Mouse (Mus musculus): ENCODE results near the gene Ccr1. TPM values are rescaled to one million over a fixed set of nuclear protein-coding genes. Genes with fewer than 3 reads are reported as not detected.
"Not testable (repeated sequence)": the region's sequence is repeated elsewhere in the genome, so short reads cannot be mapped to it uniquely, and the experiment has no call there.

Ccr1 gene
- polyA plus RNA-seq, 1 experiment from 2014 or later: 3.3 TPM

DNA sequence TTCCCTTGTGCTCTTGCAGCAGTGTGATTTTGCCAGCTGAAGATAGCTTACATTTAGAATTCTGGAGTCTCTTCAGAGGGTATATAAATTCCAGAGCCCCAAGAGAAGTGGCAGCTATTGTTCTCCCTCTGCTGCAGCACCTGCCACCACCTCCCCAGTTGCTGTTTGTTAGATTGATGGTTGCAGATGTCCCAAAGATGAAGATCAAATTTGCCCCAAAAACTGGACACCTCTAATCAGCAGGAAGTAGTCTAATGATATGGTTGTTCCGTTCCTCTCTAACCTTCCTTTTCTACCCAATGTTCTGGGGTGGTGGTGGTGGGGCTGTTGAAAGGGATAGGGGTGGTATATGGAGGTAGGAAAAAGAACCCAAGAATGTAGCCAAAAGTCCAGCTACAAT is 14.2 kb upstream of the Ccr1 start:
- Histone ChIP-seq H3K4me1 (replicated peaks) (peaks cover 47% of the 10 kb centered on the region), H3K9ac (no peak overlapping the region), H3K27ac (replicated peaks) (no peak overlapping the region), H3K9me3 (replicated peaks) (no peaks in the 10 kb centered on the region), H3K36me3 (replicated peaks) (no peaks in the 10 kb centered on the region), H3K4me2 (no peak overlapping the region), H3K4me3 (replicated peaks) (no peak overlapping the region), H3K27me3 (no peaks in the 10 kb centered on the region)
- 17% methylated on average over 1 of the region's 1 CpGs for WGBS (ENCODE audit: insufficient replicate concordance)
- ATAC-seq (ENCODE audit: insufficient read depth): no peak

DNA sequence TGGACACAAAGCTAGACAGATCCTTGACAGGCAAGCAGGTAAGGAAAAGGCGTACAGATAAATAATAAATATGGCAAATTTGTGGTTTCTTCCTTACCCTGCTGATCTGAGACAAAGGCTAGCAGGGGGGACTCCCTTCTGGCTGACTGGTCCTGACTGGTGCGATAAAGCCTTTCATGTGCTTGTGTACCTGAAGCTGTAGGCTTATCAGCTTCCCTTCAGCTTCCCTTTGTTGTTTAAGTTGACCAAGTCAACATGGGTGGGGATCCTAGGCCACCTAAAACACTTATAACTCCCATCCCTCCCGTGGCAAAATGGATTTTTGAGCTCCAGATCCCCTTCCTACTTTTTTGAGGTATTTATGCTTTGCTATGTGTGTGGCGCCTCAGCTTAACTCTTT is 13.4 kb upstream of the Ccr1 start:
- H3K27me3 ChIP-seq: no peaks in the 10 kb centered on the region
- peaks cover 47% of the 10 kb centered on the region for H3K4me1 ChIP-seq (replicated peaks)
- H3K9me3 ChIP-seq (replicated peaks): no peaks in the 10 kb centered on the region
- H3K36me3 ChIP-seq (replicated peaks): no peaks in the 10 kb centered on the region
- WGBS (ENCODE audit: insufficient replicate concordance): 27% methylated on average over 4 of the region's 4 CpGs
- no peak overlapping the region for H3K9ac ChIP-seq
- no peak overlapping the region for H3K4me2 ChIP-seq
- ATAC-seq (ENCODE audit: insufficient read depth): peak; percentile 69
- H3K4me3 ChIP-seq (replicated peaks): no peak overlapping the region
- H3K27ac ChIP-seq (replicated peaks): peak overlapping the region; percentile 38; the same call in 1 of the 2 replicates

DNA sequence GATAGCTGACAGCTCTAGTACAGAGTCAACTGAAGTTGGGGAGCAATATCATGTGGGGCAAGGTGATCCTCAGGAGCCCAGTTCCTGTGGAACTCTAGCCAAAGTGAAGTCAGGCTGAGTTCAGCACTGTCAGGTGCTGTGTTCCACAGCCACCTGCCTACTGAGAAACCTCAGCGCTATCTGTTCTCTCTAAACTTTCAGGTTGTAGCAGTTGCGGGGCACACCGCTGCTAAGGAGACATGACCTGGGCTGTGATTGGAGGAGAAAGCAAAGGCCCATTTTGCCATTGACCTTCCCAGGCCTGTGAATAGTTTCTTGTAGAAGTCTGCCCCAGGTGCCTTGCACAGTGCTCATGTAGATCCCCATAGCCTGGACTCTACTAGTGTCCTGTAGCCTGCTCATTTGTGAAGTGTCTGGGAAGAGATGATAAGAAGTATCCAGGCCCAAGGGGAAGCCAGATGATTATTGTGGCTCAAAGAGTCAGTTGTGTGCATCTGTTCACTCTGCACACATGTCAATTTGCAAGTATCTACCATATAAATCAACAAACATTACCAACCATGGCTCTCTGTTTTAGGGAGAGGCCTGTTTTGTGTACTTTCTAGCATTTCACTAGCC is 12.5 kb upstream of the Ccr1 start:
- H3K9ac ChIP-seq; H3K36me3 ChIP-seq (replicated peaks); H3K4me3 ChIP-seq (replicated peaks); H3K27ac ChIP-seq (replicated peaks); H3K27me3 ChIP-seq; H3K4me2 ChIP-seq; H3K9me3 ChIP-seq (replicated peaks): not testable (repeated sequence)
- WGBS (ENCODE audit: insufficient replicate concordance): no CpG with 5 or more reads among the region's 3 CpGs
- peak; percentile 78 for ATAC-seq (ENCODE audit: insufficient read depth)
- peaks cover 40% of the 10 kb centered on the region for H3K4me1 ChIP-seq (replicated peaks)

DNA sequence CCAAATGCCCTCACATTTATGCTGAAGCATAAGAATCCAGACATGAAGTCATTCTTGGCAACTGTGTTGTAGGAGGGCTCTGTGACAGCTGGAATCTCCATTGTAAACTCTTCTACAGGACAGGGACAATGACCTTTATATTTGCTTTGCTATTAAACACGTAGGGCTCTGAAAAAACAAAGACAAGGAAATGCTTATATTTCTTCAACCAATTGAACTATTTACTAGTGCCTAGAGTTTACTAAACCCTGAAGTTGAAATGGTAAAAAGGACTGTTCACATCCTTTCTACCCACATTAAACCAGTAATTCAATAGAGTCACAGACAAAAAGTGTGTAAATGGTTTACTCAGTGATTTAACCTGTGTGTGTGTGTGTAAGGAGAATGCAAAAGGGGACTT is 9.8 kb upstream of the Ccr1 start, which contains the start of gene Ccr1l1:
Ccr1l1 (minus strand) TSS at position 101 of the 400 bp plus-strand sequence.
- Histone ChIP-seq H3K9ac (no peak within 1 kb of the TSS), H3K4me3 (replicated peaks) (no peak within 1 kb of the TSS), H3K27me3 (no peaks in the 10 kb centered on the region), H3K27ac (replicated peaks) (no peak within 1 kb of the TSS), H3K4me2 (no peak within 1 kb of the TSS), H3K36me3 (replicated peaks) (no peaks in the 10 kb centered on the region), H3K9me3 (replicated peaks) (no peaks in the 10 kb centered on the region), H3K4me1 (replicated peaks) (peaks cover 16% of the 10 kb centered on the region)
- WGBS (ENCODE audit: insufficient replicate concordance): 79% methylated on average over 1 of the region's 1 CpGs
- no peak for ATAC-seq (ENCODE audit: insufficient read depth)

DNA sequence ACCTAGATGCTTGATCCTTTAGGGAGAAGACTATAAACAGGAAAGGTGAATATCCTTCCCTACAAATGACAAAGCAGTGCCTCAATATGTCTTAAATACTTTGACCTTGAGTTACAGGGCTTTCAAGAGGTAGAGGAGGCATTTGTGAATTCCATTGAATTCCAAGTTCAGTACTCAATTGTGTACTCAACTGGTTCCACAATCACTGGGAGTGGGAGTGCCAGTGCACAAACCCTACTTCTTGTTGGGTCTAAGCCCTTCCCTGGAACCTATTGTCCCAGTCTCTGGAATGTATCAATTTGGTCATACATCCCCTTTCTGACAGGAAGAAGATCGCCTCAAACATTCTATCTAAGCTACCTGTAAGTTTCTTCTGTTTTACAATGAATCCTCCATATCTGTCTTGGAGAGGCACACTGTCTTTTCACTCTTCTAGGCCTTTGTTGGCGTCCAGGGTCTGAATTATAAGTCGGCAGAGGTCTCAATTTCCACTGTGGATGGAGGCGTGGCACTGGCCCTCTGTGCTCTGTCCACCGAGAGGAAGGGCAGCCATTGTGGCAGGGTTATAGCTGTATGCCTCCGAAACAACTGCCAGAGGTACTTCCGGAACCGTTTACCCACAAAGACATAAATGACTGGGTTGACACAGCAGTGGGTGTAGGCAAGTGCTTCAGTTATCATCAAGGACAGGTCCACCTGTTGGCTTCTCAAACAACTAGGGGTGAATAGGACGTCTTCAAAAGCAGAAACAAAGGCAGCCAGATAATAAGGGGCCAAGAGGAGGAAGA is 8.6 kb upstream of the Ccr1 start:
- WGBS (ENCODE audit: insufficient replicate concordance): 57% methylated on average over 9 of the region's 9 CpGs
- no peaks in the 10 kb centered on the region for H3K36me3 ChIP-seq (replicated peaks)
- H3K4me2 ChIP-seq: no peak overlapping the region
- H3K4me3 ChIP-seq (replicated peaks): no peak overlapping the region
- H3K9ac ChIP-seq: no peak overlapping the region
- peaks cover 9% of the 10 kb centered on the region for H3K4me1 ChIP-seq (replicated peaks)
- no peak overlapping the region for H3K27ac ChIP-seq (replicated peaks)
- no peaks in the 10 kb centered on the region for H3K27me3 ChIP-seq
- no peak for ATAC-seq (ENCODE audit: insufficient read depth)
- no peaks in the 10 kb centered on the region for H3K9me3 ChIP-seq (replicated peaks)

DNA sequence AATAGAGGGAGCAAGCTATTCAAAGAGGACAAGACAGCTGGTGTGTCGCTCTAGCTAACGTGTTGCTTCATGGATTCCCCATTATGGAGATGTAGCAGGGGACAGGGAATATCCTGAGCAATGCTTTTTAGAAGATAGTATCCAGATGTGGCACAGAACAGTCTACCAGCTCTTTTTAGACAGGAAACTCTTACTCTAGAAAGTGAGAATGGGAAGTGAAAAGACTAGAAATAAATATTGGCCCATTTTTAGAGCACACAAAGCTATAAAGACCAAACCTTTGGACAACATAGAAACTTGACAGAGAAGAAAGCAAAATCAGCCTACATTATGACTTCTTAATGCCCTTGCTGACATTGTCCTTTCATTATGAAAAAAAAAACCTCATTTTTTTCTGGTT is 7.1 kb upstream of the Ccr1 start:
- H3K27me3 ChIP-seq: no peaks in the 10 kb centered on the region
- no peak overlapping the region for H3K27ac ChIP-seq (replicated peaks)
- ATAC-seq (ENCODE audit: insufficient read depth): no peak
- no peaks in the 10 kb centered on the region for H3K9me3 ChIP-seq (replicated peaks)
- H3K4me2 ChIP-seq: no peak overlapping the region
- WGBS (ENCODE audit: insufficient replicate concordance): 69% methylated on average over 2 of the region's 2 CpGs
- H3K4me1 ChIP-seq (replicated peaks): no peaks in the 10 kb centered on the region
- no peaks in the 10 kb centered on the region for H3K36me3 ChIP-seq (replicated peaks)
- no peak overlapping the region for H3K4me3 ChIP-seq (replicated peaks)
- no peak overlapping the region for H3K9ac ChIP-seq

DNA sequence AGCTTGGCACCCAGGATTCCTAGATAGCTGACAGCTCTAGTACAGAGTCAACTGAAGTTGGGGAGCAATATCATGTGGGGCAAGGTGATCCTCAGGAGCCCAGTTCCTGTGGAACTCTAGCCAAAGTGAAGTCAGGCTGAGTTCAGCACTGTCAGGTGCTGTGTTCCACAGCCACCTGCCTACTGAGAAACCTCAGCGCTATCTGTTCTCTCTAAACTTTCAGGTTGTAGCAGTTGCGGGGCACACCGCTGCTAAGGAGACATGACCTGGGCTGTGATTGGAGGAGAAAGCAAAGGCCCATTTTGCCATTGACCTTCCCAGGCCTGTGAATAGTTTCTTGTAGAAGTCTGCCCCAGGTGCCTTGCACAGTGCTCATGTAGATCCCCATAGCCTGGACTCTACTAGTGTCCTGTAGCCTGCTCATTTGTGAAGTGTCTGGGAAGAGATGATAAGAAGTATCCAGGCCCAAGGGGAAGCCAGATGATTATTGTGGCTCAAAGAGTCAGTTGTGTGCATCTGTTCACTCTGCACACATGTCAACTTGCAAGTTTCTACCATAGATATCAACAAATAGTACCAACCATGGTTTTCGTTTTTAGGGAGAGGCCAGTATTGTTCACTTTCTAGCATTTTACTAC is 1.5 kb downstream of the Ccr1 start:
- not testable (repeated sequence) for H3K4me1 ChIP-seq (replicated peaks); H3K9me3 ChIP-seq (replicated peaks); H3K4me2 ChIP-seq; H3K27ac ChIP-seq (replicated peaks); H3K9ac ChIP-seq; H3K36me3 ChIP-seq (replicated peaks); H3K4me3 ChIP-seq (replicated peaks); H3K27me3 ChIP-seq
- 16% methylated on average over 1 of the region's 4 CpGs for WGBS (ENCODE audit: insufficient replicate concordance)
- peak; percentile 86 for ATAC-seq (ENCODE audit: insufficient read depth)

DNA sequence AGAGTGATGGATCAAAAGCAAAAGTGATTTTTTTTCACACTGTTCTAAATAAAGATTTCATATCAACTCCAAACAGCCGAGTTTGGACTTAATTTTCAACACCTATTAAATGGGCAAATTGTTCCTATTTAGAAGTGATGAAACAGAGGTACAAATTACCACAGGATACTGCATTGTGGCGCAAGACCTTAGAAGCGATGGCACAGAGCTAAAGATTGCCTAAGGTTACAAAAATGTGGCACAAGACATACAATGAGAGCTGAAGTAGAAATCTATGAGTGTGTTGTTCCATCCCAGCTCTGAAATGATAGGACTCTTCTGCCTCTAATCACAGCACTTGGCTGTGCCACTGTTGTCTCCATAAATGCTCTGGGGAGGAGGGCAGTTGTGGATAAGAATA is 3.7 kb downstream of the Ccr1 start:
- no peak overlapping the region for H3K4me2 ChIP-seq
- peaks cover 12% of the 10 kb centered on the region for H3K4me1 ChIP-seq (replicated peaks)
- H3K27ac ChIP-seq (replicated peaks): 0 out of 2 replicates have a peak overlapping the region, but pooled peaks have one; percentile 5
- no peaks in the 10 kb centered on the region for H3K27me3 ChIP-seq
- H3K9ac ChIP-seq: no peak overlapping the region
- H3K4me3 ChIP-seq (replicated peaks): no peak overlapping the region
- H3K36me3 ChIP-seq (replicated peaks): no peaks in the 10 kb centered on the region
- 59% methylated on average over 3 of the region's 3 CpGs for WGBS (ENCODE audit: insufficient replicate concordance)
- no peaks in the 10 kb centered on the region for H3K9me3 ChIP-seq (replicated peaks)
- no peak for ATAC-seq (ENCODE audit: insufficient read depth)

DNA sequence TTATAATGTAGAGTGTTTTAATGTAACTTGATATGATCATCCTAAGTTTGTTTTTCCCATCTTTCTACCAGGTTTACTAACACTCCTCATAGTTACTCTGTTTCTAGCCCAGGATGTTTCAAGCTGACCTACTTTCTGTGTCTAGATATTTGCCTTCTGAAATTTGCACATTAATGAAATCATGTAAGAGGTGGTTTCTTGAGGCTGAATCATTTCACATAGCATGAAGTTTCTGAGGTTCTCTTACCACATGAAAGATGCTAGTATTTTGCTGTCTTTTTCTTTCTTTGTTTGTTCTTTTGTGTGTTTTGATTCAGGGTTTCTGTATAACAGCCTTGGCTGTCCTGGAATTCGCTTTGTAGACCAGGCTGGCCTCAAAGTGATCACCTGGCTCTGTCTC is 8.3 kb downstream of the Ccr1 start:
- 88% methylated on average over 1 of the region's 1 CpGs for WGBS (ENCODE audit: insufficient replicate concordance)
- 0 out of 2 replicates have a peak overlapping the region, but pooled peaks have one; percentile 6 for H3K27ac ChIP-seq (replicated peaks)
- no peak for ATAC-seq (ENCODE audit: insufficient read depth)

DNA sequence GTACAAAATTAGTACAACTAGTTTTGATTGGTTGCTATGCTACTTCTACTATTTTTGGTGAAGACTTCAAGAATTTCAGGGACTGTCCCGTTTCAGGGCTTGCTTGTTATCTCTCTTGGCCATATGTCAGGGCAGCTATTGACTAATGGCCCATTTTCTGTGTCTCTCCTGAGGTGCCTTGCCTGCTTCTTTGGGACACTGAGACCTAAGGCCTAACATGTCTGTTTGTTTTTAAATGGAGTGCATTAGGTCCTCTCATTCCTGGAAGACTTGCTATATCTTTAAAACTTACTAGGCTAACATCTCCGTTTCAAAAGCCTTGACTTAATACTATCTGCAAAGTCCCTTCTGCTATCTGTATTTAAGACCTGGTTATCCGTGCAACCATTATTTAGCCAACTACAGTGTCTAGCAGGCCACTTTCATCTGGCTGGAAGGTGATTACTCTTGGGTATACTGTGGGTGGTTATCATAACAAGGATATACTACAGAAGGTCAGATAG is 10.5 kb downstream of the Ccr1 start:
- Histone ChIP-seq H3K9ac (no peak overlapping the region), H3K36me3 (replicated peaks) (no peaks in the 10 kb centered on the region), H3K4me1 (replicated peaks) (peaks cover 29% of the 10 kb centered on the region), H3K4me3 (replicated peaks) (no peak overlapping the region), H3K27me3 (no peaks in the 10 kb centered on the region), H3K27ac (replicated peaks) (peak overlapping the region; percentile 90), H3K4me2 (peak overlapping the region; percentile 27), H3K9me3 (replicated peaks) (no peaks in the 10 kb centered on the region)
- WGBS (ENCODE audit: insufficient replicate concordance): 15% methylated on average over 3 of the region's 3 CpGs
- ATAC-seq (ENCODE audit: insufficient read depth): peak; percentile 97

More for the DNA sequence above, 8.3 kb downstream of the Ccr1 start:
- Histone ChIP-seq H3K4me2 (no peak overlapping the region), H3K36me3 (replicated peaks) (no peaks in the 10 kb centered on the region), H3K27me3 (no peaks in the 10 kb centered on the region), H3K4me3 (replicated peaks) (no peak overlapping the region), H3K9me3 (replicated peaks) (no peaks in the 10 kb centered on the region), H3K9ac (no peak overlapping the region), H3K4me1 (replicated peaks) (peaks cover 29% of the 10 kb centered on the region)

DNA sequence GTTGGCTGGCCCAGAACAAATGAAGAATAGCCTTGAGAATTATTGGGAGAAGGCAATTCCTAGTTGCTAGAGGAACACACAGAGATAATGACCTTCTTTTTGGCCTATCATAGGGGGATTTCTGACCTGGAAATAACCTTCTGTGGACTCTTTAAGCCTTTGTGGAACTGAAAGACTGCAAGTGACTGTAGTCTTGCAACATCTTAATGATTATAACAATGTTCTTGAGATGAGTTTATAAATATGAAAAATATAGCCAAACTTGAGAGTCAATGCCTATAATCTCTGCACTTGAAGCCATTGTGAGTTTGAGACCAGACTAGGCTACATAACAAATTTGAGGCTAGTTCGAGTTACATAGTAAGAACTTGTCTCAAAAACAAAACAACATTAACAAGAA is 11.6 kb downstream of the Ccr1 start:
- ATAC-seq (ENCODE audit: insufficient read depth): no peak
- Histone ChIP-seq H3K4me1 (replicated peaks) (peaks cover 29% of the 10 kb centered on the region), H3K9me3 (replicated peaks) (no peaks in the 10 kb centered on the region), H3K27ac (replicated peaks) (no peak overlapping the region), H3K36me3 (replicated peaks) (no peaks in the 10 kb centered on the region), H3K9ac (no peak overlapping the region), H3K4me3 (replicated peaks) (no peak overlapping the region), H3K27me3 (no peaks in the 10 kb centered on the region), H3K4me2 (no peak overlapping the region)
- WGBS (ENCODE audit: insufficient replicate concordance): 77% methylated on average over 1 of the region's 1 CpGs

Measured in liver, embryonic 15.5 days (tissue).